Mouse (Mus musculus): ENCODE data around the gene Arg2.

Gene Arg2

DNA sequence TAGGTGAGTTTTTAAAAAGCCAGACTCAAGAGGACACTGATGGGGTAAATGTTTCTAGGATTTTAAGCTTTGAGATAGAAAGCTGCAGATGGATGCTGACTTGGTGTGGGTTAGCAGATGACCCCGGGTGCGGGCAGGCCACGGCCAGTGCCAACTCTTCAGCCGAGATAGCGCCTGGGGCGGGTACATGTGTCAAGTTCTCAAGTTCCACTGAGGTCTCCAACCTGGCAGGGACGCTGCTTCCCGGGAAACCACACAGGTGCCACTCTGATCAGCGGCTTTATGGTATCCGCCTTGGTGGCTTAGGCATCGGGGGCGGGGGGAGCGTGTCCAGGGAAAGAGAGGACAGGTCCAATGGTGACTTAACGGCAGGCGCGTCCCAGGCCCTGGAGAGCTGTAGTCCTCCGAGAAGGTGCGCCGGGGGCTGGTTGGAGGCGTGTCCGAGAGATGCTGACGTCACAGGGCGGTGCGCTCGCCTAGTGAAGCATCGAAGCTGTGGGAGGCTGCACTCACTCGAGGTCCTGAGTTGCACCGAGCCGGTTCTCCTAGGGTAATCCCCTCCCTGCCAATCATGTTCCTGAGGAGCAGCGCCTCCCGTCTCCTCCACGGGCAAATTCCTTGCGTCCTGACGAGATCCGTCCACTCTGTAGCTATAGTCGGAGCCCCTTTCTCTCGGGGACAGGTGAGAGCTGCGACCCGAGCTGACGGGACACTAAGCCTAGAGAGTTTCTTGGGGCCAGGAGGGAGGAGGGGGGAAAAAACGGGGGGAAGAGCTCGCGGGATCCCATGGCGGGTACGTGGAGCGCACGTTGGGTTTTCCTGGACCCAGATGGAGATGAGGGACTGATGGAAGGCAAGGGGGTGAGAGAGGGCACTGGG, at the start of gene Arg2:
TSS of gene Arg2 (plus strand) at position 479 of the 879 bp plus-strand sequence.
- DNase-seq (ENCODE audit: low read depth, low spot score), result peak; percentile 86

DNA sequence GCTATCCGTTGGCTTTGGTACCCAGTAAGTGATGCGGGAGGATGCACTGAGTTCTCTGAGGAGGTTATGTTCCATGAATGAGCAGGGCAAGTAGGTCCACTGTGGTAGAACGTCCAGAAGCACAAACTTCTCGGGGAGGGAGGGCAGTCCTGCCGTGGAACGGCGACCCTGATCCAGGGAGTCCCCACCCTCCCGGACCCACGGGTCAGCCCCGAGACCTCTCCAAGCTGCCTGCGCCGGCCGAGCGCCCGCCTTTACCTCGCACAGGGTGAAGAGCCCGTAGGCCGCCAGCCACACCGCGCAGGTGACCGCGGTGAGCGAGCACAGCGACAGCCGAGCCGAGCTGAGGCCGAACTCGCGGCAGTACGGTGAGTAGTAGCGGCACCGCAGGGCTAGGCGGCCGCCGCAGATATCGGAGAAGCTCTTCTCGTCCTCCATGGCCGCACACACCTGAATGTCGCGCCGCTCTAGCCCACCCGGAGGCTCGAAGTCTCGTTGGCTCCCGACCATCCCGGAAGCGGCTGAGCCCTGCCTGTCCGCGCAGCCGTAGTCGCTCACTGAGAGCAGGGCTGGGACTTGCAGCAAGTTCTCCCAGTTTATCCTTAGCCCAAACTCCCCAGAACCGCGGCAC, 41.3 kb upstream of the Arg2 start, which contains the start of gene Pigh:
TSS of gene Pigh (minus strand) at position 470 of the 631 bp plus-strand sequence.
- DNase-seq (ENCODE audit: low read depth, low spot score), result peak; percentile 93

DNA sequence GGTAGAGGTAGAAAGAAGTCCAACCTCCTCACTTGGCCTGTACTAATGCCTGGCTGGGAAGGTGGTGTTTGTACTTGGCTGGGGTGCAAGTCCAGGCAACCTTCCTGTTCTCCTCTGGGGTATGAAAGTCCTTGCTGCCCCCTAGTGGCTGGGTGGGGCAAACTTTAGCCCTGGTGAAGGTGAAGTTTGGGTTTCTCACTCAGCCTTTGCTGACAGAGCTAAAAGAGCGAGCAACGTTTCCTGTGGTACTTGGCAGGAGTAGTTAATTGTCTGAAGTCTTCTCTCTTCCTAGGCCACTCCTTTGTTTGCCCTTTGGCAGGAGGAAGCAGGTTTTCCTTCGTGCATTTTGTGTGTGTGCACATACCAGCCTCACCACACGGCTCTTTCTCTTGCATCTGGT, 38.0 kb upstream of the Arg2 start:
- peak; percentile 80 for DNase-seq (ENCODE audit: low read depth, low spot score)

DNA sequence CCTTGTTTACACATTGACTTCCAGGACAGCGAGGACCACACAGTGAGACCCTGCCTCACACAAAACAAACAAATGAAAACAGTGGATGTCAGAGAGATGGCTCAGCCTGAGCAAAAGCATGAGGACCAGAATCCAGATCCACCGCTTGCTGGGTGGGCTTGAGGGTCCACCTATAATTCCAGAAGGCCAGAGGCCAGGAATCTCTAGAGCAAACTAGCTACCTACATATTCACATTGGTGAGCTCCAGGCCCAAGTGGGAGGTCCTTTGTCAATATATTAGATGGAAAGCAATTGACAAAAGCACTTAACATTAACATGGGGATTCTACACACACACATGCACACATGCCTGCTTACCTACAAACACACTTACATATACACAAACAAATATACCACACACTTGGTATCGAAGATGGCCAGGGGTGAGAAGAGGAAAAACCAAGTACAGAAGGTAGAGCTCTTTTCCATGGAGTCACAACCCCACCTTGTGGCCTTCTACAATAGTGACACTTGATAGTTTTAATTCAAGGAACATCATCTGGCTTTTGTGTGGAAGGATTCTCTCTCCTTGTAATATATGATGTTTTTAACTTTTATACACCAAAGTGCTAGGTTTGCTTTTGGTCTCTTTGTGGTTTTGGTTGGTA, 33.3 kb upstream of the Arg2 start:
- peak; percentile 57 for DNase-seq (ENCODE audit: low read depth, low spot score)

DNA sequence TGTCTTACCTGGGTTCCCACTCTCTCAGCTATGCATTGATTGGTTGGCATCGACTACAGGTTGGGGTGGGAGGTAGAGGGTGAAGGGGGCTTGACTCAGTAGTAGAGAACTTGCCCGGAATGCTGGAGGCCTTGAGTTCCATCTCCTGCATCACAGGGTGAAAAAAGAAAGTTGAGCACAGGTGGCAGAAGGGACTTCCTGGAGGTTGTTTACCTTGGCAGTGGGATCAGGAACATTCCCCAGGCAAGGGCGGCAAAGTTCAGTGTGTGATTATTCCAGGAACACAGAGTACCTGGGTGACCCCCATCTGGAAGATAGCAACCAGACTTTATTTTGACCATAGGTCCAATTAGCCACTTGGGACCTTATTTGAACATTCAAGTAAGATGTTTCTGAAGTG, 26.8 kb upstream of the Arg2 start:
- no peak for DNase-seq (ENCODE audit: low read depth, low spot score)

DNA sequence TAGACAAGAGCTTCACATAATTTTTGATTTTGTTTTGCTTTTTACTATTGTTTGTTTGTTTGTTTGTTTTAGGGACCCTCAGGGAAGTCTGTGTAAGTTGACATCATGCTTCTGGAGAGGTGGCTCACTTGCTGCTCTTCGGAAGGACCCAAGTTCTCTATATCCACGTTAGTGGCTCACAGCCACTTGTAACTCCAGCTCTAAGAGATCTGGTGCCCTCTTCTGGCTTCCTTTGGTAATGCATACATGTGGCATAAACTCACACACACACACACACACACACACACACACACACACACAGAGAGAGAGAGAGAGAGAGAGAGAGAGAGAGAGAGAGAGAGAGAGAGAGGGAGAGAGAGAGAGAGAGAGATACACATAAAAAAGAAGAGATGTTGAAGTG, 26.0 kb upstream of the Arg2 start:
- DNase-seq (ENCODE audit: low read depth, low spot score), result peak; percentile 74

DNA sequence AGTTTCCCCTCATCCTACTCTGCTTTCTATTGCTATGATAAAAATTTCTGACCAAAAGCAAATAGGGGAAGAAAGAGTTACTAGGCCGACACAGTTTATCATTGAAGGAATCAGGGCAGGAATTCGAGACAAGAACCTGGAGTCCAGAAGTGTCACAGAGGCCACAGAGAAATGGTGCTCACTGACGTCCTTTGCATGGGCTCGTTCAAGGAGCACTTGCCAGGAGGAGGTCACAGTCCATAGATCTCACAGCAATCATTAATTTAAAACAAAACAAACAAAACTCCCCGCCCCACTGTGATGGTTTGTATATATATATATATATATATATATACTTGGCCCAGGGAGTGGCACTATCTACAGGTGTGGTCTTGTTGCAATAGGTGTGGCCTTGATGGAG, 25.3 kb upstream of the Arg2 start:
- DNase-seq (ENCODE audit: low read depth, low spot score), result no peak

DNA sequence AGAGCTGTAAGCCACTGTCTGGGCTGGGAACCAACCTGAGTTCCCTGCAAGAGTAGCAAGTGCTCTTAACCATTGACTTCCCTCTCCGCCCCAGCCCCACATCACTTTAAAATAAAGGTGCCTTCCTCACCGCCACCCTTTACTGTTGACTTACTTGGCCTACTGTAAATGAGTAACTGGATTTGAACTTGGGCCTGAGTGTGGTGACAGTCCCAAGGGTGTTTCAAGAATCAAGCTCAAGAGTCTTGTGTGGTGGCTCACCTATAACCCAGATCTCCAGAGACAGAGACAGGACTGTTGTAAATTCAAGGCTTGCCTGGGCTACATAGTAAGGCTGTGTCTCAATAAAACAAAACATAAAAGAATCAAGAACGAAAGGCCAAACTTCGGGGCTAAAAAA, 11.6 kb upstream of the Arg2 start:
- DNase-seq (ENCODE audit: low read depth, low spot score), result no peak

DNA sequence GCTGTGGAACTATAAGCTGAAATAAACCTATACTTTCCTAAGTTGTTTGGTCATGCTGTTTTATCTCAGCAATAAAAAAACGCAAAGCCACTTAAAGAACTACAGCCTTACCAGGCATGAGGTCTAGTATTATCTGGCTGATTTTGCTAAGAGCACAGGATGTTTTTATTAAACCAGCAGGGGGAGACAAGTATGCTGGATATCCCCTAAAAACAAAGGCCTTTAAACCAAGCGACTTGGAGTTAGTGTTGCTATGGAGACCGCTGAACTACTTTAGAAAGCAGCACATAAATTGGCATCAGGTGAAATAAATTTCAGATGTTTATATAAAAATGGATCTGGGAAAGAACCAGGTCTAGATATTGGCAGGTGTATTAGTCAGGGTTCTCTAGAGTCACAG, 7.8 kb upstream of the Arg2 start:
- DNase-seq (ENCODE audit: low read depth, low spot score), result peak; percentile 75

DNA sequence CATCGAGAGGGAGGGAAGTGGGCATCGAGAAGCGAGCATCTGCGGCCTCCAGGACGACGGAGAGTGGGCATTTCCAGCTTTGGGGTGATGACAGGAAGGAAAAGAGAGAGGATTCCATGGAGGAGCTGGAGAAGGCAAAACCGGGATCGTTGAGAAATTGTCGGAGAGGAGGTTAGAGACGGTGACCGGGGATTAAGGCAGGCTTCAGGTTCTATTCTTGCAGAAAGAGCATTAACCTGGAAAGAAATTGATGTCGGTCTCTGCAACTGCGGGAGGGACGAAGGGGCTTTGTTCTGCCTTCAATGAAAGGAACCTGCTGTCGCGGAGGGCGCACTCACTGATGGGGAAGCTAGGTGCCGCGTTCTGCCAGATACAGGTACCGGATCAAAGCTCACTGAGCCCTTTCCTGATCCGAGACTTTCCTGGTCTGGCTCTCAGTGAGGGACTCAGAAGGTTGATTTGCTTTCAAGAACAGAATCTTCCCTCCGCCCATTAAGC, 650 bp downstream of the Arg2 start:
- peak; percentile 31 for DNase-seq (ENCODE audit: low read depth, low spot score)

DNA sequence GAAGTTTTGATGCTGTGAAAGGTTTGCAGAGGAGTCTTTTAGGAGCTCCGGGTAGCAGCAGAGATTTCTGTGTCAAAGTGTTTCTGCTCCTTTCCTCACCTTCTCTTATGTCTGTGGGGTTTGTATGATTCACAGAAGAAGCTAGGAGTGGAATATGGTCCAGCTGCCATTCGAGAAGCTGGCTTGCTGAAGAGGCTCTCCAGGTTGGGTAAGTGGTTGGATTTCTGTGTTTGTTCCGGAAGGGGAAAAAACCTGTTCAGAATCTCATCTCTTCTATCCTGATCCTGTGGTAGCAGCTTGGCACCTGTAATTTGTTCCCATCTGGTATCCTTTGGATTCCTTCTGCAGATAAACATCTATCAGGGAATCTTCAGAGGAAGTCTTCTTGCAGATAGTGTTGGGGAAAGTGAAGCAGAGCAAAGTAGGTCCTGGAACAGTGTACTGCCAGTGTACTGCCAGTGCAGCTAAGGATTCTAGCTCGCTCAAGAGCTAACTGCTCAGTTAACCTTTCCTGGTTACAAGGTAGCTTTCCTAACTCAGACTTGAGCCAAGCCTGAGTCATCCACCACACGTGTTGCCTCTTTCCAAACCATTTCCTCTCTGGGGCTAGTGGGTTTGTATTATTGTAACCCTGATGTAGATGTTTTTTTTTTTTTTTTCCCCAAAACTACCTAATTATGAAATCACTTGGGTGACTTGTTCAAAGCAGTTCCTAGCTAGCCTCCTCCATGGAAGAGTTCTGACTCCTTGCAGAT, 1.3 kb downstream of the Arg2 start:
- DNase-seq (ENCODE audit: low read depth, low spot score), result no peak

DNA sequence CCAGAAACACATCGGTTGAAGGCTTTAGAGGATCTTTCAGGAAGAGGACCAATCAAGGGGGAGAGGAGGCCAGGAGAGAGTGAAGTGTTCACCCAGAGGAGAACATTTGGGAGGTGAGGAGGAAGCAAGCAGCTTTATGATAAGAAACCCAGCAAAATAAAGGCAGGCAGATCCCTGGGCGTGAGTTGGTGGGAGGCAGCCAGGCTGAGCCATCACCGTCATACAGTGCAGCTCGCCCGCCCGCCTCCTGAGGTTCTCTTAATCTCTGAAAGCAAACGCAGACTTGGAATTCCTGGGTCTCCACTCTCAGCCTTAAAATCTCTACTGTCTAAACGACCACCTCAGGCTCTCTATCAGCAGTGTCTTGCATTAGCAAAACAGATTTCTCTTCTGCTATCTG, 4.1 kb downstream of the Arg2 start:
- DNase-seq (ENCODE audit: low read depth, low spot score), result no peak

DNA sequence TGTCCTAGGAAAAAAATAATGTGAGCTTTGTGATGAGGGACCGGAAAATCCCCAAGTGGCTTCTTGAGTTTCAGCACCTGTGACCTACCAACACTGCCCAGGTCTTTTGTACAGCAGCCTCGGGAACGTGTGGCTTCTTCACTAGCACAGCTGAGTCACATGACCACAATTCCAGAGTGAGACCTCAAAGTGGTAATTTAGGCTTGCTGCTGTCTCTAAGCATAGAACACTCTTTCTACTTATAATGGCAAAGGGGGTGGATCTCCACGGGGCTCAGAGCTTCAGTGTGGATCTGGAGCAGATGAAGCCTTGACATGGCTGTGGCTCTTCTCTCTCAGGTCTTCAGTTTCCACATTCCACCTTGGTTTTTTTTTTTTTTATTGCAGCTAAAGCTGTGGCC, 4.5 kb downstream of the Arg2 start:
- DNase-seq (ENCODE audit: low read depth, low spot score), result peak; percentile 13

DNA sequence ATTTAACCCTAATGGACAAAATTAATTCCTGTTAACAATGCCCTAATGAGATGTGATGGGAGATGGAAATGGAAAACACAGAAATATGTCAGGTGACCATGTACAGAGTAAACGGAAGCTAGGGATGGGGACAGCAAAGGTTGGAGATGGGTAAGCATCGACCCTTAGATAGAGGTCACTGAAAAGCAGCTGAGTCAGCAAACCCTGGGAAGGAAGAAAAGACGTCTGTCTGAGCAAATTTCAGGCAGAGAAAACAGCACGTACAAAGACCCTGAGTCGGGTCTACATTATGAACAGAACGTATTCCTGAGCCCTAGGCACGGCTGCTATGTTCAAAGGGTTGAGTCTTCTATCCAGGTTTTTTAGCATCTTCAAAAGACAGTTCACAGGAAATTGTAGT, 6.4 kb downstream of the Arg2 start:
- DNase-seq (ENCODE audit: low read depth, low spot score), result no peak

DNA sequence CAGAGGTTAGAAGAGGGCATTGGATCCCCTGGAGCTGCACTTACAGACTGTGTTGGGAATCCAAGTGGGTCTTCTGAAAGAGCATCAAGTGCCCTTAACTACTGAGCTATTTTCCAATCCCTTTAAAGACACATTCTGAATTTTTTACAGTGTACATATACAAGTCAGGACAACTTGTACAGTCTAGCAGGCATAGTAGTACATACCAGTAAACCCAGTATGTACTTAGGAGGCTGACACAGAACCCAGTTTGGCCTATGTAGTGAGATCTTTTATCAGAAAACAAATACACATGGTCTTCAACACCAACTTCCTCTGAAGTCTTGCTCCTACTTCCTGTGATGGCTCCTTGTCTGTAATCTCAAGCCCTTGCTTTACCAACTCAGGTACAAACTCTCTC, 8.4 kb downstream of the Arg2 start:
- DNase-seq (ENCODE audit: low read depth, low spot score), result no peak

DNA sequence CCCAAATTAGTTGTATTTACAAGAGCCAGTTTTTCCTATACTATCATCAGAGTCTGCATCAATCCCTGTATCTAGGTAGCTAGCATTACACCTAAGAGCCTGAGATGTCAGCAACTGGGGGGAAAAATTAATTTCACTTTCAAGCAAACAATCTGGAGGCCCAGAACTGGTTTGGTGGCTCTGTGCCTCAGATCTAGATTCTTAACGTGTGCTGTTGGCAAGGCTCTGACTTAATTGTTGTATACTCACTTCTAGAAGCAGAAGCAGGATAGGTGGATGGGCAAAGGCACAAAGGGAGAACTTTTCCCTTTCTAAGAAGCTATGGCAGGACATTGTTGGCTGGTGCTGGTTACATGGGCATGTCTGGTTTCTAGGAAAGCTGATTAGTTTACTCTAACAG, 8.8 kb downstream of the Arg2 start:
- DNase-seq (ENCODE audit: low read depth, low spot score), result no peak

DNA sequence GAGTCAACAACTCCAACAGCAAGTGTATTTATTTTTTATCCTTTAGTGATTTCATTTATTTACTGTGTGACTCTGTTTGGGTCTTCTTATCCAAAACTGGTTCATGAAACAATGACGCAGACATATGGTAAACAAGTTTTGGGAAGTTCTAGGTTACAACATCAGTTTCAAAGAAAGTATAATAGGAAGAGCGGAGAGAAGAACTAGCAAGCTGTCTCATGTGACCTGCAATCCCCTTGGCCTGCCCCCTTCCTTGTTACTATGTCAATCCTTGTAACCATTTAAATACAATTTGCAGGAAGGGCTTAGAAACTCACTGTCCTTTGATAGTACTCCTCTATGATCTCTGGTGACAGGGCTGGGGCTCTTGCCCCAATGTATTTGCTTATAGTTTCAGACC, 10.2 kb downstream of the Arg2 start:
- DNase-seq (ENCODE audit: low read depth, low spot score), result no peak

DNA sequence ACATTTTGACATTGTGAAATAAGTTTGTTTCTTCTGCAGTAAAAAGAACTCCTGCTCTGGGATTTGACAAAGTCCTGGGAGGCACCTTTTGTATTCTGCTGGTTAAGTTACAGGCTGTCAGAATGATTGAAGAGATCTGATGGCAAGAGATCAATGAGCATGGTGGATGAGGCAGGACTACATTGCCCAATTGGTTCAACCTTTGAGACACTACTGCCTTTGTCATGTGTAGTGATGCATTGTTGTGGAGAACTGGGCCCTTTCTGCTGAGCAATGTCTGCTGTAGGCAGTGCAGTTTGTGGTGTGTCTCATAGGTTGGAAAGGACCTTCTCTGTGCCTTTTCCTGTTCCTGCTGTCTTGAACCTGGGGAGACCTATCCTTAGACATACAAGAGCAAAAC, 10.8 kb downstream of the Arg2 start:
- peak; percentile 48 for DNase-seq (ENCODE audit: low read depth, low spot score)

DNA sequence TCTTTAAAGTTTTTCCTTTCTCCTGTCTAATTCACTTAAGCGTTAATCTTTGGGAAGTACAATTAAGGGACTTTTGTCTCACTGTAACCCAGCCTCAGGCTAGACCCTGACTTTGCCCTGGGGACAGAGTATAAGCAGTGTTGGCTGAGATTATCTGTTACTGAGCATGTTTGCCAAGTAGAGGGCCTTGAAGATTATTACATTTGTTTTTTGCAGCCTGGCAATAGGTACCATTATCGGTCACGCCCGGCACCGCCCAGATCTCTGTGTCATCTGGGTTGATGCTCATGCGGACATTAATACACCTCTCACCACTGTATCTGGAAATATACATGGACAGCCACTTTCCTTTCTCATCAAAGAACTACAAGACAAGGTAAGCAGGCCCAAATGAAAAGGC, 19.1 kb downstream of the Arg2 start:
- DNase-seq (ENCODE audit: low read depth, low spot score), result no peak

DNA sequence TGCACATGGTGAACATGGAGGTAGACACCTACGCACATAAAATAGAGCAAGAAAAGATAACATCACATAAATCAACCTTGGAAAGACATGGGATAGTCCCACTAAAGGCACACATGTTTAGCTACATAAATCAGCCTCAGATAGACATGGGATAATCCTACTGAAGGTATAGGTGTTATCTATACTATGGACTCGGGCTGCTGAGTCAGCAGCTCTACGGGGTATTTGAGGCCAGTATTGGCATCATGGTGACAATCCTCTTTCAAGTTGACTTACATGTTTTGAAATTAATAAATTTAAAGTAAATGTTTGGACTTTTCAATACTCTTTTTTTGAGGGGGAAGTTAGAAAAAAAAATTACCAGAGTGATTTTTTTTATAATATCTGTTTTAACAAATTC, 32.3 kb downstream of the Arg2 start:
- DNase-seq (ENCODE audit: low read depth, low spot score), result no peak

DNA sequence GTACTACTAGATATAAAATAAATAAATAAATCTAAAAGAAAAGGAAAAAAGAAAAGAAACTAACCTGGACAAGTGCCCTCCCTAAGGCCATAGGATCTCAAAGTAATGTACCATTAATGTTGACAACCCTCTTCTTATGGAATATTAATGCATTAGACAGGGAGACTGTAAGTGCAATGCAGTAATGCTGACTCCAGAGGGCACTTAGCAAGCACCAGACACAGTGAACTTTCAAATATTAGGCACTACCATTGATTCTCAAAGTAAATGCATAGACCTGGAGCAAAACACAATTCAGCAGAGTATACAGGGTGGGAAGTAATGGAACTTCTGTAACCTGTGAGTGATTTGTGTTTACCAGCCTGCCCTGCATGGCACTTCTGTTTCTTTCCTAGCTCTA, 38.6 kb downstream of the Arg2 start:
- DNase-seq (ENCODE audit: low read depth, low spot score), result no peak

DNA sequence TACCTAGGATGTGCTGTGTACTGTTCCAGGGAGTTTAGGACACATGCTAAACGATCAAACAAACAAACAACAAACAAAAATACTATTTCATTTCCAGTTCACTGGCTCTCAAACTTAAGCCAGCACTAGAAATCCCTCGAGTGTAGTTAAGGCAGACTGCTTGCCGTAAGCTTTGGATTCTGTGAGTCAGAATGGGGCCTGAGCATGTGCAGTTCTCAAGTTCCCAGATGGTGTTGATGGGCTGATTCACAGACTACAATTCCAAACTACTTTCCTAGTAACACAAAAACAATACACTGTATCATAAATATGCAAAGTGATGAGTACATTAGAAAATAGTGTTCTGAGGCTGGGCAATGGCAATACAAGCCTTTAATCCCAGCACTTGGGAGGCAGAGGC, 39.8 kb downstream of the Arg2 start:
- no peak for DNase-seq (ENCODE audit: low read depth, low spot score)
